Mouse (Mus musculus): Measurements from ENCODE around the gene Sptbn4. TPM values are rescaled to one million over a fixed set of nuclear protein-coding genes. Genes with fewer than 3 reads are reported as not detected.

Gene Sptbn4
- polyA plus RNA-seq, 2 experiments = 0.06 TPM

DNA sequence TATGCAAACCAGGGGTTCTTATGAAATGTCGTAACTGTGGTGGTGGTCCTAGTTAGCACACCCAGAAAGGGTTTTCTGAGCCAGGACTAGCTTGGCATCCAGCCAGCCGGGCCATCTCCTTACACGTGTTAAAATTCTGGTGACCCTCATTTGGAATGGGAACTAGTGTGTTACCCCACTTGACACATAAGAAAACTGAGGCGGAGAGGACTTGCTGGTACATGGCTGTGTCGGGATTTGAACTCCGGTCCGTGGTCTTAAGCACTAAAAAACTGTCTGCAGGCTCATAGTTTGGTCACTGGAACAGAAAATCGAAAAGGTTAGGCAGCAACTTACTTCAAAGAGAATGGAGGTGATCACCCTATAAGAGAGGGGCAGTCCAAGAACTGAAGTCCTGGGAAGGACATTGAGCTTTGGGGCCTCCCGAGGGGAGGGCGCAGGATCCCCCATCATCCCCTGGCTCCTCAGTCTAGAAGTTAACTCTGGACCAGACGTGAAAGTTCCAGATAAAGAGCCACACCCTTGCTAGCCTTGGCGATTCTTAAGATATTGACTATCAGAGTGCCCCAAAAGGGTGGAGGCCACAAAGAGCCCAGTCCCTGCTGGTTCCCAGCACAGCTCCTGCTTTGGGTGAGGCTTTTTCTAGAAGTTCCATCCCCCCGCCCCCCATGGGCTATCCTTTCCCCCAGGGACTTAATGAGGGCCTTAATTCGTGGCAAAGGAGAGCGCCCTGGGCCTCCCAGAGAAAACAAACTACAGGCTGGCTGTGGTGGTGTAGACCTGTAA, 1.1 kb upstream of the Sptbn4 start:
- Histone ChIP-seq H3K9ac (replicated peaks) (peak overlapping the region; percentile 99), H3K4me3 (ENCODE audit: insufficient read depth in 1 of 2, low read depth in 2 of 2, low read length in 2 of 2) (peak overlapping the region; percentile 98 to 100), H3K36me3 (replicated peaks; ENCODE audit: control insufficient read depth, insufficient read depth, low read depth) (peaks cover 42% of the 10 kb centered on the region), H3K27ac (peak overlapping the region; percentile 99), H3K27me3 (ENCODE audit: control insufficient read depth, insufficient read depth, low read length) (peaks cover 30% of the 10 kb centered on the region), H3K4me1 (replicated peaks; ENCODE audit: control insufficient read depth in 2 of 2, insufficient read depth in 2 of 2, low read length in 1 of 2) (peaks cover 34 to 35% of the 10 kb centered on the region in 2 experiments), H3K4me2 (ENCODE audit: low read depth) (peak overlapping the region; percentile 99), H3K9me3 (ENCODE audit: control insufficient read depth, low read length) (no peaks in the 10 kb centered on the region)
- TF ChIP-seq CTCF (IDR thresholded peaks at IDR 0.05; ENCODE audit: low read depth) (no peak), EP300 (IDR thresholded peaks at IDR 0.05; ENCODE audit: low read depth) (peak; percentile 87)
- WGBS (ENCODE audit: insufficient replicate concordance) = 13% methylated on average over 15 of the region's 15 CpGs
- ATAC-seq (ENCODE audit: insufficient read depth) (peak; percentile 75), DNase-seq (ENCODE audit: low read depth in 3 of 3, low spot score in 3 of 3) (peak; percentile 89 to 92 (median 89))

- H3K9me3 ChIP-seq (ENCODE audit: control insufficient read depth, low read length) = no peaks in the 10 kb centered on the region
- WGBS (ENCODE audit: insufficient replicate concordance) = 9% methylated on average over 44 of the region's 53 CpGs
- H3K9ac ChIP-seq (replicated peaks) = peak overlapping the region; percentile 34
- H3K27ac ChIP-seq = no peak overlapping the region
- H3K4me1 ChIP-seq (replicated peaks; ENCODE audit: control insufficient read depth in 2 of 2, insufficient read depth in 2 of 2, low read length in 1 of 2) = peaks cover 19 to 21% of the 10 kb centered on the region in 2 experiments
- peak overlapping the region; percentile 66 for H3K4me2 ChIP-seq (ENCODE audit: low read depth)
- H3K36me3 ChIP-seq (replicated peaks; ENCODE audit: control insufficient read depth, insufficient read depth, low read depth) = peaks cover 23% of the 10 kb centered on the region
- ATAC-seq (ENCODE audit: insufficient read depth) = no peak
- H3K27me3 ChIP-seq (ENCODE audit: control insufficient read depth, insufficient read depth, low read length) = peaks cover 30% of the 10 kb centered on the region
- TF ChIP-seq CTCF (IDR thresholded peaks at IDR 0.05; ENCODE audit: low read depth) (no peak), EP300 (IDR thresholded peaks at IDR 0.05; ENCODE audit: low read depth) (no peak)
- peak overlapping the region; percentile 49 to 57 for H3K4me3 ChIP-seq (ENCODE audit: insufficient read depth in 1 of 2, low read depth in 2 of 2, low read length in 2 of 2)
- no peak for DNase-seq (ENCODE audit: low read depth in 3 of 3, low spot score in 3 of 3)
These were observed 716 bp downstream of the Sptbn4 start for GRCm38 (mm10) chr7:27446521-27447418.

DNA sequence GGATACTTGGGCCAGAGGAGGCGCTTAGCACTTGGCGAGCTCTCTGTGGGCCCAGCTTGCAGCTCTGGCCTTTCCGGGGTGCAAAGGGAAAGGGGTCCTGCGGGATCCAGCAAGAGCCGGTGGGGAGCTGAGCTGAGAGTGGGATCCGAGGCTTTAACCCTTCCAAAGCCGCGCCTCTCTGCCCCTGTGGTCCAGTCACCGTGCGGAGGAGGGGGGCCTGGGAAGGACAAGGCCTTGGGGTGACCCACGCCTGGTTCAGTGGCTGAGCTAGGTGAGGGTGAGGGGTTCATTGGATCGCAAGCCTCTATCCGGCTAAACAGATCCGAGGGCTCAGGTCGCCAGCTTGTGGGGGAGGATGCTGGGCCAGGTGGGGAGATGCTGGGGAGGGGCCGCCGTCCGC, 1.4 kb downstream of the Sptbn4 start:
- Histone ChIP-seq H3K36me3 (replicated peaks; ENCODE audit: control insufficient read depth, insufficient read depth, low read depth) (peaks cover 16% of the 10 kb centered on the region), H3K27me3 (ENCODE audit: control insufficient read depth, insufficient read depth, low read length) (peaks cover 30% of the 10 kb centered on the region), H3K4me2 (ENCODE audit: low read depth) (peak overlapping the region; percentile 66), H3K4me1 (replicated peaks; ENCODE audit: control insufficient read depth in 2 of 2, insufficient read depth in 2 of 2, low read length in 1 of 2) (peaks cover 14 to 17% of the 10 kb centered on the region in 2 experiments), H3K9me3 (ENCODE audit: control insufficient read depth, low read length) (no peaks in the 10 kb centered on the region), H3K9ac (replicated peaks) (peak overlapping the region; percentile 34), H3K27ac (no peak overlapping the region), H3K4me3 (ENCODE audit: insufficient read depth in 1 of 2, low read depth in 2 of 2, low read length in 2 of 2) (peak overlapping the region; percentile 16 to 49)
- no peak for TF ChIP-seq CTCF (IDR thresholded peaks at IDR 0.05; ENCODE audit: low read depth)
- TF ChIP-seq EP300 (IDR thresholded peaks at IDR 0.05; ENCODE audit: low read depth) = no peak
- no peak for ATAC-seq (ENCODE audit: insufficient read depth)
- WGBS (ENCODE audit: insufficient replicate concordance) = 12% methylated on average over 18 of the region's 18 CpGs
- DNase-seq (ENCODE audit: low read depth in 3 of 3, low spot score in 3 of 3) = no peak

DNA sequence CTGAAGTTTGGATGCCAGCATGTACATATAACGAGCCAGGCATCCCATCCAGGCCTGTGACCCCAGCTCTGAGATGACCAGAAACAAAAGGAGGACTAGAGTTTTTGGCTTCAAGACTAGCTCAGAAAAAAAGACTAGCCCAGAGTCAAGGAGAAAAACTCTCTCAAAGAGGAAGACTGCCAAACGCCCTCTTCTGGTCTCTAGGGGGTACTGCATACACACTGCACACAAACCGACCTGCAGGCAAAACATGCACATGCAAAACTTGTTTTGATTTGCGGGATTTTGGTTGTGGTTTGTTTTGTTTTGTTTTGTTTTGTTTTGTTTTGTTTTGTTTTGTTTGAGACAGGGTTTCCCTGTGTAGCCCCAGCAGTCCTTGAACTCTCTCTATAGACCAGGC, 7.5 kb downstream of the Sptbn4 start:
- no peaks in the 10 kb centered on the region for H3K36me3 ChIP-seq (replicated peaks; ENCODE audit: control insufficient read depth, insufficient read depth, low read depth)
- no peak overlapping the region for H3K4me2 ChIP-seq (ENCODE audit: low read depth)
- peaks cover 0 to 2% of the 10 kb centered on the region in 2 experiments; a peak in 1 of 4 replicates for H3K4me1 ChIP-seq (replicated peaks; ENCODE audit: control insufficient read depth in 2 of 2, insufficient read depth in 2 of 2, low read length in 1 of 2)
- no peaks in the 10 kb centered on the region; the same call in 1 of the 2 replicates for H3K9me3 ChIP-seq (ENCODE audit: control insufficient read depth, low read length)
- H3K4me3 ChIP-seq (ENCODE audit: insufficient read depth in 1 of 2, low read depth in 2 of 2, low read length in 2 of 2) = no peak overlapping the region
- H3K27me3 ChIP-seq (ENCODE audit: control insufficient read depth, insufficient read depth, low read length) = peaks cover 15% of the 10 kb centered on the region
- no peak for ATAC-seq (ENCODE audit: insufficient read depth)
- 65% methylated on average over 4 of the region's 4 CpGs for WGBS (ENCODE audit: insufficient replicate concordance)
- DNase-seq (ENCODE audit: low read depth in 3 of 3, low spot score in 3 of 3) = no peak
- H3K27ac ChIP-seq = no peak overlapping the region
- no peak overlapping the region for H3K9ac ChIP-seq (replicated peaks)
- TF ChIP-seq CTCF (IDR thresholded peaks at IDR 0.05; ENCODE audit: low read depth) (peak; percentile 64), EP300 (IDR thresholded peaks at IDR 0.05; ENCODE audit: low read depth) (no peak)
